Mouse (Mus musculus) 3T3-L1 (cell line): ENCODE data around the gene L3mbtl3.

Source experiments
- DNase-seq: peaks from one replicate; pipeline ENCODE4 v3.0.0-alpha.2; 2015; ENCODE audit warnings: low read depth, low spot score

The L3mbtl3 gene

DNA sequence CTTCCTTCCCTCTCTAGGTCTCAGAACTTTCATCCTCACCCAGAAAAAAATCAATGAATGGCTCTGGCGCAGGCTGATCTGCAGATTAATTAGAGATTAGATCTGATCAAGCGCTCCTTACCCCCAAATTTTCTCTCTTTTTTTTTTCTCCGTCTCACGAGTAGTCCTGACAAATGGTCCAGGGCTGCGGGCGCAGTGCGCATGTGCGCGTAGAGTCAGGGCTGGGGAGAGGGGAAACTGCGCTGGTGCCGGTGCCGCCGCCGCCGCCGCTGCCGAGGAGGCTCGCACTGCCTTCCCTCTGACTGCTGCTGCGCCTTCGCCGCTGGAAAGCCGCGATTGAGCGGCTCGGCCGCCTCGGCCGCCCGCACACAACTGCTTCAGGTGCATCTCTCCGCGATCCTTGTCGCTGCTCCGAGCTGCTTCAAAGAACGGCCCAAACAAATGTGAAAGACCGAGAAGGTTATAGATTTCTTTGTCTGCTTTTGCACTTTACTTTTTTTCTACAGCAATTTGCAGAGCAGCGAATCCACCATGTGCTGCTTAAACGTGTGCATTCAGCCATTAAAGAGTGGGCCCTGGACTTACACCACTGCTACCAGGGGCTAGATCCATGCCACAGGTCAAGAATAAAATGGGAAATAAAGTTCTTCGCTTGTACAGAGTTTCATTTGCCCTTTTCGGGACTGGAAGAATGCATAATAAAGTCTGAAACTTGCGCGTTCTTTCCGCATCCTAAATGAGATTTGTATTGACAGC lies at the start of gene L3mbtl3:
L3mbtl3 (minus strand) TSS at position 182 of the 756 bp plus-strand sequence.
- DNase-seq: peak; percentile 74

DNA sequence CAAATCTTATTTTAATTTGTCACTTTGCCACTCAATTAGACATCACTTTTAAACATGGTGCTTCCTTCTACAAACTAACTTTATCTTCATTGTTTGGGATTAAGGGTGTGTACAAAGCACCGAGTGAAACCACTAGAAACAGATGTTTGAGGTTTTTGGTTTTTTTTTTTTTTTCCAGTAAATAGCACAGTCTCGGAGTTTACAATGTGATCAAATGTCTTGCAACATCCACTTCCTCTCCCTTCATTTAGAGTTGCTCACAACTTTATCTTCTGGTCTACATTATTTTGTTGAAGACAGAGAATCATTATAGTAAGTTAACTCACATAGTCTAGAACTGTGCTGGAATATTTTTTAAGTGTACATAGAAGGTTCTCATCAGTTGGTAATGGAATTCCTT lies 45.4 kb upstream of the L3mbtl3 start:
- DNase-seq: peak; percentile 20

DNA sequence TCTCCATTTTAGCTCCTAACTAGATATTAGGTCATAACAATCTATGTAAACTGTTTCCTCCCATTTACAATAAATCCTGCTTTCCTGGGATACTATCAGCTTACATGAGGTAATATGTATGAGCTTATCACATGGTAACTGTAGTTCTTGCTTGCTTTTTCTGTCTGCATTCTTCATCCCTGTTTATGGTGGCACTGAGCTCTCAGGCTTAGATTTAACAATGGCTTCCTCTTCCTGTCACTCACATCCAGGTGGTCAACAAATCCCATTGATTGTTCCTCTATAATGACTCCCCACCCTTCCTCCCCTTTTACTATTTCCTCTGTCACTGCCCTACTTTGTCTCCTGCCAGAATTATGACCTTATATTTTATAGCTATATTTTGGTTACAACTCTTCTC lies 12.9 kb upstream of the L3mbtl3 start:
- DNase-seq: no peak

DNA sequence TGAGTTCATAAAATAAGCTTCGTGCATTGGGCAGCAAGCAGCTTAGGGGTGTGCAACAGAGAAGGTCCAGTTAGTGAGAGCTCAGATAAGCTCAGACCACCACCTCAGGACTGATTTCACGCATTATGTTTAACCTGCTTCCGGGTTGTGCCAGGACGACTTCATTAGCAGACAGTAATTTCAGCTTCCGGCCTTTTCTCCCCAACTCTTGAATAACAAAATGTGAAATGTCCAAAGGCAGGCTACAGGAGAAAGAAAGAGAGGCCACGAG lies 1.5 kb upstream of the L3mbtl3 start:
- no peak for DNase-seq

- DNase-seq: no peak
Observed at GRCm38 (mm10) chr10:26376546-26377331, 968 bp upstream of the L3mbtl3 start.

- DNase-seq: peak; percentile 34
Observed at GRCm38 (mm10) chr10:26375351-26375751, 420 bp downstream of the L3mbtl3 start.

DNA sequence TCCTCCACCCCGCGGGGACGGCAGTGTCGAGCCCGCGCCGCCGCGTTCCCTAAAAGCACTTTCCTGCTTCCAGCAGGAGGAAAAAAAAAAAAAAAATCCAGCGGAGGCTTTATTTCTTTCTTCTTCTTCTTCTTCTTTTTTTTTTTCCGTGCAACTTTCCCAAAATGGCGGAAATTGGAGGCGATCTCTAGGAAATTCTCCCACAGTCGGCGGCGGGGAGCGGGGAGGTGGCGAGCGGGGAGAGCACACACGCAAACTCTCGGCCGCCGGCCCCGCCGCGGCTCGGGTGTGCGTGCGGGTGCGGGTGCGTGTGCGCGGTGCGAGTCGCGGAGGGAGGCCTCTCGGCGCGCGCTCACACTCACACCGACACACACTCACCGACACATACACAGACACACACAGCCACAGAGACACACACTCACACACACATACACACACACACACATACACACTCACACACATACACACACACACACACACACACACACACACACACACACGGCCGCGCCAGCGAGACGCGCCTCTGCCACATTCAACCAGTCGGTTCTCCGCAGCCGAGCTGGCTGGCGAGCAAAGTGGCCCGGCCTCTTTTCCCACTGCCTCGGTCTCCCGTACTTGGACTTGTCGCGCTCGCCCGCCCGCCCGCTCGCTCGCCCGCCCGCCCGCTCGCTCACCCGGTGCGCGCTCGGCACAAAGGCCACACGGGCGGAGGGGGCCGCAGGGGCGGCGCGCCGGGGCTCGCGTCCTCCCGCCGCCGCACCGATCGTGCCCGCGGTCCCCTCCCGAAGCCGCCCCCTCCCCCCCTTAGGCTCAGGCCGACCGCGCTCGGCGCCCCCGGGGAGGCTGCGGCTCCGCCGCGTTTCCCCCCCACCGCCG lies 1.1 kb downstream of the L3mbtl3 start:
- peak; percentile 60 for DNase-seq

DNA sequence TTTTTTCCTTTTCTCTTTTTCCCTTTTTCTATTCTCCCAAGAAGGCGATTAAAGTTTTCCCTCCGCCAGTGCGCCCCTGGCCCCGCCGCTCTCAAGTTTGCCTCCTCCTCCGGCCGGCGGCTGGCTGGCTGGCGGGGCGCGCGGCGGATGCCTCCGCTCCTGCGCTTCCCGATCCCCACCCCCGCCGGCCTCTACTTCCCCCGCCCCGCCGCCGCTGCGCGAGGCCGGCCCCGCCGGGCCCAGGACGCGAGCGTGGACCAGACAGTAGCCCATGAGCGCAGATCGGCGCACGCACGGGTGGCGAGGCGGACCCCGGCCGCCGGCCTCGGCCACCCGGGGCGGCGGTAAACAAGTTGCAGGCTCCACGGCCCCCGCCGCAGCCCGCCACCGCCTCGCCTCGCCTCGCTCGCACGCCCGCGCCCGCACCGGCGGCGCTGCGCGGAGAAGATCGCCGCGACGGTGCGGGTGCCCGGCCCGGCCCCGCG lies 1.8 kb downstream of the L3mbtl3 start:
- DNase-seq: peak; percentile 49

DNA sequence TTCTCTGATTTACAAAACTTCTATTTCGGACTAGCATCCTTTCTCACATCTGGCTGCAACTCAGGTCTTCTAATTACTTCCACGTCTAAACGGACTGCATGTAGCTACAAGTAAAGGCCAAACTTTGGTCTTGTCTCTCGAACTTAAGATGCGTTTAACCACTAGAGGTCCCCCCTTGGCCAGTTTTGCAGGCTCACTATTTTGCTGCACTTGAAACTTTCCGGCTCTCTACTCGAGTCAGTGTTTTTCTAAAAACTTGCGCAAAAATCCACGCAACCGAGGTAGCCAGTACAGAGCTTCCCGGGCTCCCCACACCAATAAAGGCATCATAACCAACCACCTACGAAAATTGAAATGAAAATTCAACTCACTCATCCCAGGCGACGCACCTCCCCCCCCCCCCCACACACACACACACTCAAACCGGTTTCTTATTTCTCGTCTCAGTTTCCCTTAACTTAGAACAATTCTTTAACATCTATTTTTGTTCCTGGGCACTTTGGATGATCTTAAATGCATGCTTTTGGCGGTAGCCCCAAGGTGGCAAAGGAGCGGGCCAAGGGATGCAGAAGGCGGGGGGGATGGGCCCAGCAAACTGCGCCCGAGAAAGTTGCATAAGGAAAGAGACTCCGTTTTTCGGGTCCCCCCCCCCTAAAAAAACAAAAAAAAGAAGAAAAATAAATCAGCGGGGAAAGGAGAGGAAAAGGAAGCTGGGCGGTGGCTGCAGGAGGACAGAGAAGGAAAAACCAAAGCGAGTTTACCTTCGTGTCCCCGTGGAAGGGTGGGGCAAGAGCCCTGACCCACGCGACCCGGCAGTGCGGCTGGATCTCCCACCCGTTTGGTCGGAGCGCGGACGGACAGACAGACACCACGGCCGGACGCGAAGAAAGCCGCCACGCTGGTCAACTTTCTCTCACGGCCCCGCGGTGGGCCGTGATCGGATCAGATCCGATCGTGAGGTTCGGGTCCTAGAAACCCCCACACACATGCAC lies 2.5 kb downstream of the L3mbtl3 start:
- peak; percentile 94 for DNase-seq

DNA sequence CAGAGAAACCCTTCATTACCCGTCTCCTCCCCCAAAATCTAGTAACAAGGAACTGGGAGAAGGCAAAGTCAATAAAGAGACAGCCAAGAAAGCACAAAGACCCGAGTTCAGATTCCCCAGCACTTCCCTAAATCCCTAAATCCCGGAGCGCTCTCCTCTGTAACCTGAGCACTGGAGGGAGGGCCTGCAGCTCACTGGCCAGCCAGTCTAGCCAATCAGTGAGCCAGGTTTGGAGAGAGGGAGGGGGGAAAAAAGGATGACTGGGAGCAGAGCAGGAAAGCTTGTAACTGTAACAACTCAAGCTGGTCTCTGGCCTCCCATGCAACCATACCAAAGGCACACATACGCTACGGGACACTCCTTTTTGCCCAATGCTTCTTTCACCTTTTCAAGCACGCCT lies 4.4 kb downstream of the L3mbtl3 start:
- DNase-seq: peak; percentile 19

GRCm38 (mm10) chr10:26364942-26365341 lies 10.8 kb downstream of the L3mbtl3 start:
- no peak for DNase-seq

- no peak for DNase-seq
Observed at GRCm38 (mm10) chr10:26364326-26364856, 11.4 kb downstream of the L3mbtl3 start.

- DNase-seq: no peak
Observed at GRCm38 (mm10) chr10:26363605-26364004, 12.2 kb downstream of the L3mbtl3 start.

DNA sequence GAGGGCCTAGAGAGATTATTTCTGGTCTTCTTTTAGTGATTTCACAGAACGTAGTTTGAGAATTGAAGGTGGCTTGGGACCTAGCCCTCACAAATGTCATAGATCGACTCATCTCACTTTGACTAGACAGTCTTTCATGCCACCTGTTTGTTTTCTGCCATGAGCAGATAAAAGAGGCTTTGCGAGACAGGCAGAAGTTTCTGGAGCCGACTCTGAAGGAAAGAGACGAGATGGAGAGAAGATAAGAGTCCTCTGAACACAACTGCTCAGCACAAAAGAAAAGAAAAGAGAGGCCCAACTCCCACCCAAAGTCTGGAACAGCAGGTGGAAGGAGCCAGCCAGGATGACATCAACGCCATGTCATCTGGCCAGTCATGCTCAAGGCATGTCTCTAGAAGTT lies 17.0 kb downstream of the L3mbtl3 start:
- no peak for DNase-seq

- peak; percentile 36 for DNase-seq
Observed at GRCm38 (mm10) chr10:26358231-26358630, 17.5 kb downstream of the L3mbtl3 start.

DNA sequence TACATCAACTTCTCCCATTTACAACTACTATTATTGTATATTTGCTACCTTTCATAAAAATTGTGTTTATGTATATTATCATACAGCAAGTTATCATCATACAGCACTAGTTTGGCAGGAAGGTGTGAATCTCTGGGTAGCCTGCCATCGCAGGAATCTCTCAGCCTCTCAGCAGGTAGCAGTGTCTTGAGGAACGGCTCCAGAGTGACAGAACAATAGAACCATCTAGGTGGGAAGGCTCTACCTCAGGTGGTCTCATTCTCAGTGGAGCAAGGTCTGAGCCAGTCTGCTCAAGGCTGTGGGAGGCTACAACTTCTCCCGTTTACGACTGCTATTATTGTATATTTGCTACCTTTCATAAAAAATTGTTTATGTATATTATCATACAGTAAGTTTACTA lies 22.0 kb downstream of the L3mbtl3 start:
- DNase-seq: no peak

- no peak for DNase-seq
Observed at GRCm38 (mm10) chr10:26351129-26351738, 24.5 kb downstream of the L3mbtl3 start.

DNA sequence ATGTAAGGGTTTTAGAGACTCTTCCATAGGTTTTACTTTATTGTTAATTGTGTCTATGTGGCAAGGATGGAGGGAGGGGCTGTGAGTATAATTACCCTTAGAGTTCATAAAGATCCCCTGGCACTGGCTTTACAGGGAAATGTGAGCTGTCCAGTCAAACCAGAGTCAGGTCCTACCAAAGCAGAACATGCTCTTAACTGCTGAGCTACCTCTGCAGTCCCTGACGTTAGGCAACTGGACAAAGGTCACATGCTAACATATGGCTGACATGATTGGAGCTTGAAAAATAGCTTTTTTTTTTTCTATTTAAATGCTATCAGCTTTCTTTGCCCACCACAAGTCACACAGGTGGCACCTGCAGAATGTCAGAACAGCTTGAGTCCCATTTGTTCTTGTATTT lies 25.6 kb downstream of the L3mbtl3 start:
- DNase-seq: no peak

GRCm38 (mm10) chr10:26347614-26348013 lies 28.2 kb downstream of the L3mbtl3 start:
- DNase-seq: no peak

GRCm38 (mm10) chr10:26345879-26346278 lies 29.9 kb downstream of the L3mbtl3 start:
- DNase-seq: peak; percentile 43
